Mouse (Mus musculus): Measurements from ENCODE around the gene Hspb9.

- TF ChIP-seq CTCF (conservative IDR thresholded peaks at IDR 0.05; ENCODE audit: low read length) (no peak), NANOG (IDR thresholded peaks at IDR 0.05; ENCODE audit: borderline replicate concordance, low read length) (no peak)
Measured at GRCm38 (mm10) chr11:100703851-100704531, 9.7 kb upstream of the Hspb9 start, which contains the start of gene Dhx58.
